Mouse (Mus musculus) cortical plate, adult 2 months (tissue): ENCODE data around the gene Hadhb.

Experiments used
- CTCF ChIP-seq: fragments of 200-500 bp; IDR thresholded peaks from 2 replicates; pipeline ENCODE4 v1.5.1; 2011; ENCODE audit warnings: mild to moderate bottlenecking, control low read depth, low read length; ENCODE audit not compliant: insufficient read depth; ENCODE audit errors: extremely low read depth
- POLR2A ChIP-seq: fragments of 200-500 bp; IDR thresholded peaks from 2 replicates; pipeline ENCODE4 v1.6.1; 2011; ENCODE audit warnings: mild to moderate bottlenecking, low read length, control low read depth; ENCODE audit not compliant: insufficient read depth; ENCODE audit errors: extremely low read depth

DNA sequence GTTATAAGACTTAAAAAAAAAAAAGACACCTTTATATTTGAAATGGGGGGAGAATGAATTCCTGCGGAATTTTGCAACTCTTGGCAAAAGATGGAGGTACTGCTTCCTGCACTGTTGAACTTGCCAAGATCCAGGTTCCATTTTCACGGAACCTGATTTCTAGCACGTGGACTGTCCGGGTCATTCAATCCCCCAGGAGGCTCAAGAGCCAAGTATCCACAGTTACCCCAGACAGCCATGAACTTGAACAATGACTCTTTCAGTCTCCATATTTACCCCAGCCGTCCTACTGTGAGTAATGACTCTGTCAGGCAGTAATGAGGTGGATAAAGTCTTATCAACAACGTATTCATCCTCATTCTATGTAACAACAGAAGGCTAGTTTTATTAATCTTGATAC, 8.5 kb upstream of the Hadhb start:
- TF ChIP-seq POLR2A (no peak), CTCF (no peak)
